Mouse (Mus musculus): ENCODE results near the gene Trak1. TPM values are rescaled to one million over a fixed set of nuclear protein-coding genes. Genes with fewer than 3 reads are reported as not detected.

The Trak1 gene
- polyA plus RNA-seq, 1 experiment from 2014 or later = 11.6 TPM

DNA sequence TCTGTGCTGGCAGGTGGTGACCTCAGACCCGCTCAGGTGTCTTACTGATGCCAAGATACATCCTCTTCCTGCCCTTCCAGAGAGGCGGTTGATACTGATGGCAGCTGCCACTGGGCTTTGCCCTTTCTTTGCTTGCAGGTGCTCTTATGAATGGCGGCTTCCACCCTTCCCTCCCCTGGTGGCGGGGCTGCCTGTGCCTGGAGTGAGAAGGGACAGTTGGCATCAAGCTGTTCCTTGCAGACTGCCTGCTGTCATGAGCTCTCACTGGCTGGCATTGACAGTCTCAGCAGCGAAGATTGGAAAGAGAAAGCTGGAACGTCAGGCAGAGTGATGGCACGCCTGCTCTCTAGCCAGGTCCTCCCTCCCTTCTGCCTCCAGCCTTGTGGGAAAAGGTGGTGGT lies 101.5 kb downstream of the Trak1 start:
- no peak overlapping the region for H3K4me2 ChIP-seq (ENCODE audit: low read length)
- no peak for DNase-seq (ENCODE audit: low spot score)

DNA sequence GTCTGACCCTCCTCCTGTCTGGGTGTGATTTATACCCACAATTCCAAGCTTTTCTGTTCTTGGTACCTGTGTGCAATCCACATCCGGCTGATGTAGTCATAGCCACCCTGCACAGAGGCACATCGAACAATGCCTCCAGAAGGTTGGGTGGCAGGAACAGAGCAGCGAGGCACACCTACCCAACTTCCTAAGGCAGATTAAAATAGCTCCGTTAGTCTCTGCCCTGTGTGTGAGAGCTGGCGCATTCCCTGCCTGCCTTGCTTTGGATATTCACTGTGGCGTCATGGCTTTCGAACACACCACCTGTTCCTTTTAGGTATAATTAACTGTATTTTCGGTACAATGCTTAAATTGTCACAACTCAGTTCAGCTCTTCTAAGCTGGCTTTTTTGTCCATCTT lies 103.3 kb downstream of the Trak1 start:
- H3K9me3 ChIP-seq (replicated peaks; ENCODE audit: low read length) = no peaks in the 10 kb centered on the region
- H3K4me2 ChIP-seq (ENCODE audit: low read length) = no peak overlapping the region
- H3K36me3 ChIP-seq (ENCODE audit: insufficient read depth, low read length) = no peaks in the 10 kb centered on the region
- 83% methylated on average over 8 of the region's 8 CpGs for WGBS
- 0 out of 2 replicates have a peak, but pooled peaks cover 3% of the 10 kb centered on the region for H3K4me1 ChIP-seq (replicated peaks; ENCODE audit: insufficient read depth, low read length)
- no peak overlapping the region for H3K4me3 ChIP-seq (replicated peaks; ENCODE audit: low read depth, low read length)
- no peak overlapping the region for H3K27ac ChIP-seq
- ATAC-seq (replicated peaks; ENCODE audit: low FRiP score, low read depth) (no peak), DNase-seq (ENCODE audit: low spot score) (no peak)
- no peaks in the 10 kb centered on the region for H3K27me3 ChIP-seq (ENCODE audit: insufficient read depth, low read length)
- no peak for TF ChIP-seq CTCF (IDR thresholded peaks at IDR 0.05; ENCODE audit: low read depth)
- no peak overlapping the region for H3K9ac ChIP-seq (ENCODE audit: low read depth, low read length)

More for the DNA sequence above, 101.5 kb downstream of the Trak1 start:
- H3K9me3 ChIP-seq (replicated peaks; ENCODE audit: low read length) = no peaks in the 10 kb centered on the region
- no peaks in the 10 kb centered on the region for H3K27me3 ChIP-seq (ENCODE audit: insufficient read depth, low read length)
- no peaks in the 10 kb centered on the region for H3K36me3 ChIP-seq (ENCODE audit: insufficient read depth, low read length)
- no peak overlapping the region for H3K4me3 ChIP-seq (replicated peaks; ENCODE audit: low read depth, low read length)
- WGBS = 73% methylated on average over 7 of the region's 7 CpGs
- no peak overlapping the region for H3K27ac ChIP-seq
- 0 out of 2 replicates have a peak, but pooled peaks cover 3% of the 10 kb centered on the region for H3K4me1 ChIP-seq (replicated peaks; ENCODE audit: insufficient read depth, low read length)
- H3K9ac ChIP-seq (ENCODE audit: low read depth, low read length) = no peak overlapping the region
- no peak for ATAC-seq (replicated peaks; ENCODE audit: low FRiP score, low read depth)
- no peak for TF ChIP-seq CTCF (IDR thresholded peaks at IDR 0.05; ENCODE audit: low read depth)

DNA sequence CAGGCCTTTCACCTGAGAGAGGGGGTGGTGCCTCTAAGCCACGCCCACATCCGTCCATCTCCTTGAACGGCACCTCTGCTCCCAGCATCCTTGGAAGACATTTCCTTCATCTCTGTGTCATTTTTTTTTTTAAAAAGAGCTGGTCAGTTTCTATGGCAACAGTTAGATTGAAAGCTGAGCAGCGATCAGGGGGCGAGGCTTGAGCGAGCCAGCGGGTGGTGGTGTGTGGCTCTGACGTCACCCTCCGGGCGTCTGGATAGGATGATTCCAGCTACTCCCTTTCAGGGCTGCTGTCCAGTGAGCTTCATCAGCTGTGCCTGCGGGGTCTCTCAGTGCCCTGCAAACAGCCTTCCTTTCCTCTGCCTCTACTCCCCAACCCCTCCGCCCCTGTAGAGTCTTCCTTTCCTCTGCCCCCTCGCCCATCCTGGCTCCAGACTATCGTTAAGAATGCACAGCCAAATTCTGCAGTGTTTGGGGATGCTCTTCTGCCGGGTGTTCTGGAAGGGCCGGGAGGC lies 105.9 kb downstream of the Trak1 start:
- WGBS = 21% methylated on average over 16 of the region's 16 CpGs
- no peak for TF ChIP-seq CTCF (IDR thresholded peaks at IDR 0.05; ENCODE audit: low read depth)

DNA sequence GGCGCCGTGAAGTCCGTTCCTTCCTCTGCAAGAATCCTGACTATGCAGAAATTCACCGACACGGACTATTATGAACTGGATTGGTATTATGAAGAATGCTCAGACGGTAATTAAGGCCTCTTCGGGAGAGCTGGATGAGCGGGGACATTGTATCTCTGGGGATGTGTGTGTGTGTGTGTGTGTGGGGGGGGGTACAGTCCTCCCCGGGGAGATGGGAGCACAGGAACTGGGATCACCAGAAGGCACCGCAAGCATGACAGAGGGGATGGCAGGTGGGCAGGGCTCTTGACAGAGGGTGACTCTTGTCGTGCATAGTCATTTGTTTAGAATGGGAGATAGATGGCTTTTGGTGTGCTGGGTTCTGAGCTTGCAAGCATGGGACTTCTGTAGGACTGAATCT lies 106.4 kb downstream of the Trak1 start:
- 60% methylated on average over 11 of the region's 11 CpGs for WGBS
- no peak overlapping the region for H3K9ac ChIP-seq (ENCODE audit: low read depth, low read length)
- no peak for ATAC-seq (replicated peaks; ENCODE audit: low FRiP score, low read depth)

More for the DNA sequence above, 105.9 kb downstream of the Trak1 start:
- Histone ChIP-seq H3K4me2 (ENCODE audit: low read length) (peak overlapping the region; percentile 46), H3K9me3 (replicated peaks; ENCODE audit: low read length) (no peaks in the 10 kb centered on the region), H3K36me3 (ENCODE audit: insufficient read depth, low read length) (no peaks in the 10 kb centered on the region), H3K27ac (no peak overlapping the region), H3K9ac (ENCODE audit: low read depth, low read length) (no peak overlapping the region), H3K27me3 (ENCODE audit: insufficient read depth, low read length) (no peaks in the 10 kb centered on the region), H3K4me1 (replicated peaks; ENCODE audit: insufficient read depth, low read length) (0 out of 2 replicates have a peak, but pooled peaks cover 3% of the 10 kb centered on the region), H3K4me3 (replicated peaks; ENCODE audit: low read depth, low read length) (no peak overlapping the region; the same call in 1 of the 2 replicates)
- DNase-seq (ENCODE audit: low spot score) (peak; percentile 89), ATAC-seq (replicated peaks; ENCODE audit: low FRiP score, low read depth) (peak; percentile 82)

DNA sequence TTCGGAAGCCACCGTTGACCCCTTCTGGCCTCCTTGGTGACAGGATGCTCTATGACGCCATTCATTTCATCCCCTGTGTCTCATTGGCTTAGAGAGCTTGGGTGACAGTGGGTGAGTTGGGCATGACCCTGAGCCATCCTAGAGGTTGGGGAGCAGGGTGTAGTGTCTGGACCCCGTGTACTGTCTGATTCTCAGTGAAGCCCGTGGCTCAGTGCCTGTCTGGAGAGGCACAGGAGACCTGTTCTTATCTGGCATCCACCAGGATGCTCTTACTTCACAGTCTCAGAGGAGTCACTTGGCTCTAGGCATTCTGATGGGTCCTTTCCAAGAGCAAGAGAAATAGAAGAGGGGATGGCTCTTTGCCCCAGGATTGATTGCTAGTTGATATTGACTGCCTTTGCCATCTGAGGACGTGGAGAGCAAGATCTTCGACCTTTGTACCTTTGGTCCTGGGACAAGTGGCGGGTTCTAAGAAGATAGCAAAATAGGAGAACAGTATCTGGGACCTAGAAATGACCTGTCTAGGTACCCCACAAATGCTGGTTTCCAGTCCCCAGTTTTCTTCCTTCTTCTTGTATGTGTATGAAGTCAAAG lies 107.9 kb downstream of the Trak1 start:
- ATAC-seq (replicated peaks; ENCODE audit: low FRiP score, low read depth) (no peak), DNase-seq (ENCODE audit: low spot score) (no peak)
- Histone ChIP-seq H3K9me3 (replicated peaks; ENCODE audit: low read length) (no peaks in the 10 kb centered on the region), H3K4me1 (replicated peaks; ENCODE audit: insufficient read depth, low read length) (0 out of 2 replicates have a peak, but pooled peaks cover 3% of the 10 kb centered on the region), H3K9ac (ENCODE audit: low read depth, low read length) (no peak overlapping the region), H3K4me2 (ENCODE audit: low read length) (no peak overlapping the region), H3K27me3 (ENCODE audit: insufficient read depth, low read length) (no peaks in the 10 kb centered on the region), H3K36me3 (ENCODE audit: insufficient read depth, low read length) (no peaks in the 10 kb centered on the region), H3K27ac (no peak overlapping the region), H3K4me3 (replicated peaks; ENCODE audit: low read depth, low read length) (no peak overlapping the region)
- 92% methylated on average over 8 of the region's 8 CpGs for WGBS
- no peak for TF ChIP-seq CTCF (IDR thresholded peaks at IDR 0.05; ENCODE audit: low read depth)

More for the DNA sequence above, 106.4 kb downstream of the Trak1 start:
- Histone ChIP-seq H3K4me2 (ENCODE audit: low read length) (peak overlapping the region; percentile 46), H3K36me3 (ENCODE audit: insufficient read depth, low read length) (no peaks in the 10 kb centered on the region), H3K9me3 (replicated peaks; ENCODE audit: low read length) (no peaks in the 10 kb centered on the region), H3K4me1 (replicated peaks; ENCODE audit: insufficient read depth, low read length) (0 out of 2 replicates have a peak, but pooled peaks cover 3% of the 10 kb centered on the region), H3K4me3 (replicated peaks; ENCODE audit: low read depth, low read length) (no peak overlapping the region; the same call in 1 of the 2 replicates), H3K27me3 (ENCODE audit: insufficient read depth, low read length) (no peaks in the 10 kb centered on the region), H3K27ac (no peak overlapping the region)
- TF ChIP-seq CTCF (IDR thresholded peaks at IDR 0.05; ENCODE audit: low read depth) = no peak
- DNase-seq (ENCODE audit: low spot score) = no peak

DNA sequence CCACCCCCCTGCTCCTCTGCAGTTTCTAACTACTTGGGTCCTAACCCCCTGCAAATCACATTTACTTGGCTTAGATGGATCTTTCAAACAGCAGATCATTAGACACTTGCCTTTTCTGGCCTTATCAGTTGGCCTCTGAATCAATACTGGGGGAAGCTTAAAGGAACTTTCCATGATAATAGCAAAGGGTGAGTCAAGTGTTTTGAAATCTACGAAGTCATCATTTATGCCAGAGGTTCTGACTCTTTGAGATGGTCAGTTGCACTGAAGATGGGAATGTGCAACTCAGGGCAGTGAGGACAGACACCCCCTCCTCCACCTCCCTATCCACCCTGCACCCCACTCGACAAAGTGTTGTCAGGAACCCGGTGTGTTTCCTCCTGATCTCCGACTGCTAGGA lies 108.5 kb downstream of the Trak1 start:
- no peak overlapping the region for H3K27ac ChIP-seq
- 93% methylated on average over 4 of the region's 4 CpGs for WGBS
- no peaks in the 10 kb centered on the region for H3K36me3 ChIP-seq (ENCODE audit: insufficient read depth, low read length)
- no peaks in the 10 kb centered on the region for H3K9me3 ChIP-seq (replicated peaks; ENCODE audit: low read length)
- TF ChIP-seq CTCF (IDR thresholded peaks at IDR 0.05; ENCODE audit: low read depth) = no peak
- no peak overlapping the region for H3K4me2 ChIP-seq (ENCODE audit: low read length)
- no peaks in the 10 kb centered on the region for H3K27me3 ChIP-seq (ENCODE audit: insufficient read depth, low read length)
- 0 out of 2 replicates have a peak, but pooled peaks cover 3% of the 10 kb centered on the region for H3K4me1 ChIP-seq (replicated peaks; ENCODE audit: insufficient read depth, low read length)
- no peak overlapping the region for H3K4me3 ChIP-seq (replicated peaks; ENCODE audit: low read depth, low read length)
- ATAC-seq (replicated peaks; ENCODE audit: low FRiP score, low read depth) (no peak), DNase-seq (ENCODE audit: low spot score) (no peak)
- H3K9ac ChIP-seq (ENCODE audit: low read depth, low read length) = no peak overlapping the region
